Mouse (Mus musculus) G1E (cell line): Measurements from ENCODE around the gene Irak2. TPM values are rescaled to one million over a fixed set of nuclear protein-coding genes. Genes with fewer than 3 reads are reported as not detected.

Source experiments
- ATAC-seq: 2 replicates; pipeline ENCODE4 v1.8.0; 2016; ENCODE audit warnings: mild to moderate bottlenecking; ENCODE audit not compliant: insufficient number of reproducible peaks, poor library complexity, low FRiP score, severe bottlenecking; ENCODE audit errors: extremely low read depth
- DNase-seq: peaks from one replicate; pipeline ENCODE4 v3.0.0; 2012; ENCODE audit warnings: low spot score
- H3K27me3 ChIP-seq: 2 replicates; pipeline ENCODE4 v1.6.1; 2012; ENCODE audit warnings: mild to moderate bottlenecking, low read length, inconsistent platforms; ENCODE audit not compliant: insufficient read depth
- H3K36me3 ChIP-seq: replicated peaks from 2 replicates; pipeline ENCODE3; 2012; ENCODE audit warnings: mild to moderate bottlenecking, inconsistent platforms
- H3K4me1 ChIP-seq: 2 replicates; pipeline ENCODE4 v1.6.1; 2012; ENCODE audit warnings: low read depth, low read length, inconsistent platforms, mixed read lengths; ENCODE audit not compliant: insufficient read depth
- H3K4me3 ChIP-seq: 2 replicates; pipeline ENCODE4 v1.5.1; 2012; ENCODE audit warnings: low read depth, mild to moderate bottlenecking, inconsistent platforms, low read length, moderate library complexity, mixed read lengths
- H3K9me3 ChIP-seq: replicated peaks from 2 replicates; pipeline ENCODE4 v1.6.1; 2012; ENCODE audit warnings: inconsistent platforms
- CTCF ChIP-seq: IDR thresholded peaks from 2 replicates; pipeline ENCODE4 v1.5.1; 2012; ENCODE audit warnings: low read depth, low read length, inconsistent platforms, mixed read lengths
- GATA1 ChIP-seq: IDR thresholded peaks from 2 replicates; pipeline ENCODE4 v1.6.1; 2012; ENCODE audit warnings: borderline replicate concordance, low read length, inconsistent platforms, mixed read lengths
- GATA2 ChIP-seq: IDR thresholded peaks from 2 replicates; pipeline ENCODE4 v1.6.1; 2012; ENCODE audit warnings: low read depth, low read length, inconsistent platforms, borderline replicate concordance
- POLR2AphosphoS5 ChIP-seq: IDR thresholded peaks from 2 replicates; pipeline ENCODE4 v1.6.1; 2012; ENCODE audit warnings: low read depth, low read length, inconsistent platforms; ENCODE audit not compliant: insufficient replicate concordance
- TAL1 ChIP-seq: conservative IDR thresholded peaks from 2 replicates; pipeline ENCODE4 v1.6.1; 2012; ENCODE audit warnings: low read depth, low read length, inconsistent platforms, mixed read lengths
- polyA plus RNA-seq: library from polyadenylated mRNA; stranded (reverse); fragments of >175 nt; gene quantifications from 2 replicates; pipeline ENCODE4 v1.2.3, GENCODE M21; 2012
- total RNA-seq, 2 experiments: library from RNA; stranded (forward) in 1 of 2; stranded (reverse) in 1 of 2; fragments of 200-1000 nt in 1 of 2; fragments of >200 nt in 1 of 2; fragmentation: Nextera tagmentation in 1 of 2; gene quantifications; 2 replicates each; pipeline ENCODE4 v1.2.3; 2014 to 2017

Irak2 gene
- total and polyA plus RNA-seq, 3 experiments: 7.4 to 10.9 (median 10.2) TPM

GRCm38 (mm10) chr6:113681271-113681670 lies 43.0 kb downstream of the Irak2 start:
- Histone ChIP-seq H3K36me3 (peaks cover 34% of the 10 kb centered on the region), H3K27me3 (no peaks in the 10 kb centered on the region), H3K9me3 (no peaks in the 10 kb centered on the region), H3K4me3 (no peak overlapping the region), H3K4me1 (peaks cover 34% of the 10 kb centered on the region)
- DNase-seq (peak; percentile 57), ATAC-seq (peak; percentile 71)
- no peak for TF ChIP-seq POLR2AphosphoS5
- TF ChIP-seq TAL1: no peak
- TF ChIP-seq CTCF: peak; percentile 91
- no peak for TF ChIP-seq GATA1
- no peak for TF ChIP-seq GATA2

DNA sequence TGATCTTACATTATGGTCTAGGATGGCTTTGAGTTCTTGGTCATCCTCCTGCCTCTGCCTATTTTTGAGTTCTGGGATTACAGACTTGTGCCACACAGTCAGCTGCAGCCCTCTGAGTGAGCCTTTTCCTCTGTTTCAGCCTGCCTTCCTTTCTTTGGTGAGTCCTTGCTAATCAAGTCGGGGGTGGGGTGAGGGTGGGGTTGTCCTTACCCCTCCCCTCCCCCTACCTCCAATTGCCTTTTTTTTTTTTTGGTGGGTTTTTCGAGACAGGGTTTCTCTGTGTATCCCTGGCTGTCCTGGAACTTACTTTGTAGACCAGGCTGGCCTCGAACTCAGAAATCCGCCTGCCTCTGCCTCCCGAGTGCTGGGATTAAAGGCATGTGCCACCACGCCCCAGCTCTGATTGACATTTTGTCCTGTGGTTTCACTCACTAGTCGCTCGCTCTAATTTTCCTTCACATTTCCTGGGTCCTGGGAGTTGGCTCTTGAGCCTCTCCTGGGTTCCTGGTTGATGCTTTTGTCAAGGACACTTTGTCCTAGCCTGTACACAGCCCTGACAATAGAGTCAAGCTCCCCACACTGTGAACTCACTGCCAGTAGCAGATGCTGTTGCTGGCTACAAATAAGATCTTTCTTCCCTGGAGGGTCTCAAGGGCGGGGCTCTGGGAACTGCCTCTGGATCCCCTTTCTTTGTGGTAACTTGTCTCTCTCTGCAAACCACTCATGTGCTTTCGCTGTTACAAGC lies 45.0 kb downstream of the Irak2 start:
- Histone ChIP-seq H3K9me3 (no peaks in the 10 kb centered on the region), H3K36me3 (peaks cover 41% of the 10 kb centered on the region), H3K4me3 (no peak overlapping the region), H3K4me1 (peaks cover 36% of the 10 kb centered on the region), H3K27me3 (no peaks in the 10 kb centered on the region)
- no peak for TF ChIP-seq CTCF
- no peak for TF ChIP-seq TAL1
- TF ChIP-seq GATA2: no peak
- no peak for TF ChIP-seq GATA1
- TF ChIP-seq POLR2AphosphoS5: no peak
- DNase-seq (no peak), ATAC-seq (no peak)

GRCm38 (mm10) chr6:113686551-113687125 lies 48.4 kb downstream of the Irak2 start:
- no peak overlapping the region for H3K4me3 ChIP-seq
- peaks cover 47% of the 10 kb centered on the region for H3K4me1 ChIP-seq
- peaks cover 25% of the 10 kb centered on the region for H3K36me3 ChIP-seq
- ATAC-seq (no peak), DNase-seq (no peak)
- H3K27me3 ChIP-seq: no peaks in the 10 kb centered on the region
- TF ChIP-seq POLR2AphosphoS5 (no peak), GATA1 (no peak), CTCF (no peak), TAL1 (no peak), GATA2 (no peak)
- no peaks in the 10 kb centered on the region for H3K9me3 ChIP-seq

- H3K4me3 ChIP-seq: no peak overlapping the region; the same call in 1 of the 2 replicates
- peaks cover 42% of the 10 kb centered on the region for H3K36me3 ChIP-seq
- no peak for ATAC-seq
- DNase-seq: no peak
- peaks cover 66% of the 10 kb centered on the region for H3K4me1 ChIP-seq
- TF ChIP-seq CTCF (no peak), GATA2 (no peak), POLR2AphosphoS5 (no peak), GATA1 (no peak), TAL1 (no peak)
- no peaks in the 10 kb centered on the region for H3K9me3 ChIP-seq
- H3K27me3 ChIP-seq: no peaks in the 10 kb centered on the region
Measured at GRCm38 (mm10) chr6:113690008-113690399, 51.7 kb downstream of the Irak2 start.

DNA sequence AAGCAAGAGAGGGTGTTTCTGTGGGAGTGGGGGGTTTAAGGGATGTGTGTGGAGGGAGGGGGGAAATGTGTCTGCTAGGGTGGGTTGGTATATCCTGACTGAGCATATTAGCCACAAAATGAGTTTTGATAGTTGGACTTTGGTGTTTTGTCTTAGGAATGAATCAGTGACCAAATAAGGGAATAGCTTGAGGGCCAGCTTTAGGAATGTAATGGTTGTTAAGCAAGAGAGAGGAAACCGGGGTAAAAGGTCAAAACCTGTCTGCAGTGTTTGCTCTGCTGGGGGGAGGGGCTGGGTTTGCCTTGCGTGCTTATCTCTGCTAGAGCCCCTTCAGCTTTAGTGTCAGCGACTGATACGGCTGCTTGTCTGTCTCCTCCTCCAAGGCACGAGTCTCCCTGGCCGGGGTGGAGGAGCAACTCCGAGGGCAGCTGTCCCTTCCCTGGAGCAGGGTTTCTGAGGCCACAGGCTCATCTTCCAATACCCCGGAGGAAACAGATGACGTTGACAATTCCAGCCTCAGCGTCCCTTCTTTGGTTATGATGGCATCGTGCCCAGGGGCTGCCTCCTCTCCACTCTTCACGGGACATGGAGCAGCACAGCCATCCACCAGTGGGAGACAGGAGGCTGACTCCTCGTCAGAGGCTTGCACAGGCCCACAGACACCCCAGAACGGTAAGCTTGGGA lies 52.3 kb downstream of the Irak2 start:
- H3K4me1 ChIP-seq: peaks cover 69% of the 10 kb centered on the region
- TF ChIP-seq GATA2 (no peak), TAL1 (peak; percentile 63)
- ATAC-seq (peak; percentile 96), DNase-seq (peak; percentile 88)
- H3K4me3 ChIP-seq: peak overlapping the region; percentile 67; the same call in 1 of the 2 replicates
- H3K36me3 ChIP-seq: peaks cover 38% of the 10 kb centered on the region
- H3K9me3 ChIP-seq: no peaks in the 10 kb centered on the region
- no peaks in the 10 kb centered on the region for H3K27me3 ChIP-seq

- Histone ChIP-seq H3K4me3 (peak overlapping the region; percentile 67; the same call in 1 of the 2 replicates), H3K36me3 (peaks cover 38% of the 10 kb centered on the region), H3K9me3 (no peaks in the 10 kb centered on the region), H3K4me1 (peaks cover 72% of the 10 kb centered on the region), H3K27me3 (no peaks in the 10 kb centered on the region)
- DNase-seq (no peak), ATAC-seq (0 out of 2 replicates have a peak, but pooled peaks have one; percentile 5)
- TF ChIP-seq TAL1 (no peak), GATA1 (no peak), GATA2 (no peak), POLR2AphosphoS5 (no peak), CTCF (no peak)
Measured at GRCm38 (mm10) chr6:113691084-113691462, 52.8 kb downstream of the Irak2 start.
